Mouse (Mus musculus): ENCODE measurements at regions not wholly inside any gene's neighbourhood (a gene's known extent, or its start where the extent isn't known, plus 50 kb on each side); places are given as distances from the start of the nearest gene placed in this dataset.
"Not testable (repeated sequence)": the region's sequence is repeated elsewhere in the genome, so short reads cannot be mapped to it uniquely, and the experiment has no call there.

DNA sequence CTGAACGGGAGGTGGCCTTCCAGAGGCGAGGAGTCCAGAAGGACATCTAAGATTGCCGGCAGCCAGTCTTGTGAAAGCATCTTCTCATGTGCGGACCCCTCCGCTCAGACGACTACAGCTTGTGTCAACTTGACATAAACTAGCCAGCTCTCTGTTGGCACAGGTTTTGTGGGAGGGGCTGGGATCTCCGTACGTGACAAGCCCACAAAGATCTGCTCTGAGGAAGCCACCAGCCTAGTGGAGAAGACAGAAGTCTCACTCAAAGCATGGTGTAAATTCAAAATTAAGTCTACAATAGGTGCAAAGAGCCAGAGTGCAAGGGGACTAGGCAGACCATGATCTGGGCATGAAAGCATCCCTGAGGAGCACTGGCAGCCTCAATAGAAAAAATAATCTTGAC lies 128.4 kb upstream of the Slc38a2 start:
- no peak for DNase-seq (ENCODE audit: low spot score)

- no peak for DNase-seq (ENCODE audit: low spot score)
Observed at GRCm38 (mm10) chr15:96818435-96818834, 118.9 kb upstream of the Slc38a2 start.

DNA sequence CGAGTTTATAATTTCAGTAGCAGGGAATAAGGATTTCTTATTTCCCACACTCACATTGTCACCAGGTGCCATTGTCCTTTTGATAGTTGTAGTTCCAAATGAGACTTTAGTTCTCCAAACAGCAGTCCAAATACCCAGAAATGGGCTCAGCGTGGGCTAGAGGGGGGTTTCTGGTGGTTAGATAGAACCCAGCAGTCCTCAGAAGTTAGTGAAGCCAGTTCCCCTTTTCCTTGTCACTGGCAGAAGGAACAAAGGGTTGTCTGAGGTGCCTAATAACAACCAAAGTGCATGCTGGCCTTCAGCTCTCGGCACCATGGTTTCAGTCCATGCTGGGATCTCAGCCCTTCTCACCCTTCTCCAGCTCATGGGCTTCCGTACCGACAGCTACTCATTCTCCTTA lies 118.1 kb upstream of the Slc38a2 start:
- DNase-seq (ENCODE audit: low spot score), result no peak

DNA sequence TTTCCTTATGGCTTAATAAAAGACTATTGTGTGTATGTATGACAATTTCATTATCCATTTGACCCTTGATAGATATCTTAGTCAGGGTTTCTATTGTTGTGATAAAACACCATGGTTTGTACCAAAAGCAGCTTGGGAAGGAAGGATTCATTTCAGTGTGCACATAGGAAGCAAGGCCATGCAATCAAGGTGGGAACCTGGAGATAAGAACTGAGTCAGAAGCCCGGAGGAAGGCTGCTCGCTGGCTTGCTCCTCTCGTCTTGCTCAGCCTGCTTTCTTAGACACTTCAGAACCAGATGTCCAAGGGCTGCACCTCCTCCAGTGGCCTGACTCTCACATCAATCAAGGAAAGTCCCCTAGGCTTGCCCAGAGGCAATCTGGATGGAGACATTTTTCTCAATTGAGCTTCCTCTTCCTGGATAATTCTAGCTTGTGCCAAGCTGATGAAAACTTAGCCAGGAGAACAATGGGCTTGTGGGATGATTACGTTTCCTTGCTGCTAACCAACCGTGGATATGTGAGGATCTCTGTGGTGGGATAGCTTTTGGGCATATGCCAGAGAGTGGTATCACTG lies 117.6 kb upstream of the Slc38a2 start:
- DNase-seq (ENCODE audit: low spot score), result no peak

- DNase-seq (ENCODE audit: low spot score), result no peak
Observed at GRCm38 (mm10) chr15:96813472-96813871, 113.9 kb upstream of the Slc38a2 start.

DNA sequence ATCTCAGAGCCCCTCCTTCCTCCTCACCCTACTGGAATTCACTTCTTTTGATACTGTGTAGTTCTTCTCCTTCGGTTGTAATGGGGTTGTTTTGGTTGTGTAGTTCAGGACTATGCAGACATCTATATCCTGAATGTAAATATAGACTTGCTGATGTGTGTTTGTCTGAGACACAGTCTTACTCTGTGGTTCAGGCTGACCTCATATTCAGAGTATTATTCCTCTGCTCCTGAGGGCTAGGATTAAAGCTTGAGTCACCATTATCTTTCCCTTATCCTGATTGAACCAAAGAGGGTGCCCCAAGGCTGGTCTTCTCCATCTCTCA lies 103.2 kb upstream of the Slc38a2 start:
- no peak for DNase-seq (ENCODE audit: low spot score)

- no peak for DNase-seq (ENCODE audit: low spot score)
Observed at GRCm38 (mm10) chr15:96802034-96802728, 102.7 kb upstream of the Slc38a2 start.

- DNase-seq (ENCODE audit: low spot score), result no peak
Observed at GRCm38 (mm10) chr15:96799228-96799627, 99.7 kb upstream of the Slc38a2 start.

DNA sequence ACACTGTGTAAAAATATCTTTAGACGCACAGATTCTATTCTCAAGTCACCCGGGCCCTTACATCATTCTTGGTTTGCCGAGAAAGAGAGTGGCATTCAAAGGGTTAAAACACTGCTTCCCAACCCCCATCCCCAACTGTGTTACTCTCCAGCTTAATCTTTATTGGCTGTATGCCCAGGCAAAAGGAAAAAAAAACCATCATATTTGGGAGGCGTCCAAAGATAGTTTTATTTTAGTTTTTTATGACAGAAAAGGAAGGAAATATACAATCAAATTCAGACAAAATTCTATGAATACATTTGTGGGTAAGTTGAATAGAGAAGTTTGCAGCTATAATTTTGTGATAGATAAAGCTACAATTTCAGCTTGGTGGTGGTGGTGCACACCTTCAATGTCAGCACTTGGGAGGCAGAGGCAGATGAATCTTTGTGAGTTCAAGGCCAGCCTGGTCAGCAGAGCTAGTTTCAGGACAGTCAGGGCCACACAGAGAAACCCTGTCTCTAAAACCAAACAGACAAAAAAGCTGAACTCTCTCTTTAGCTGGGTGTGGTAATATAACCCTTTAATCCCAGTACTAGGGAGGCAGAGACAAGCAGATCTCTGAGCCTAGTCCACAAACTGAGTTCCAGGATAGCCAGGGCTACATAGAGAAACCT lies 98.2 kb upstream of the Slc38a2 start:
- no peak for DNase-seq (ENCODE audit: low spot score)

GRCm38 (mm10) chr15:96794177-96794719 lies 94.7 kb upstream of the Slc38a2 start:
- DNase-seq (ENCODE audit: low spot score), result no peak

- no peak for DNase-seq (ENCODE audit: low spot score)
Observed at GRCm38 (mm10) chr15:96793251-96793650, 93.7 kb upstream of the Slc38a2 start.

DNA sequence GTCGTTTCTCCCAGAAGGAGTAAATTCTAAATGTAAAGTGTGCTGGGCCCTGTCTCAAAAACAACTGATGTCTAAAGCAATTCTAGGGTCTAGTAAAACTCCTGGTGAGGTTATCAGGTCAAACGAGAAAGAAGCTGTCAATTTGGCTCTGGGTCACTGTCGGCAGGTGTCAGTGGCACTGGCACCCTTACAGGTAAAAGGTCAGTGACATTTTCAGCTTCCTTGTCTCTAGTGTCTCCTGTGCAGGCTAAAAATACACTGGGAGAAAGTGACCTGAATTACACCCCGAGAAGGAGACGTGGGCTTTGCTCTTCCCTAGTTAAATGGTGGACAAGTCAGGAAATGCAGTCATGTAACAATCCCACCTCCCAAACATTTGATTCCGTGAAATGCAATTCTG lies 91.8 kb upstream of the Slc38a2 start:
- DNase-seq (ENCODE audit: low spot score), result no peak

GRCm38 (mm10) chr15:96787921-96788320 lies 88.4 kb upstream of the Slc38a2 start:
- not testable (repeated sequence) for DNase-seq (ENCODE audit: low spot score)

GRCm38 (mm10) chr15:96784578-96784977 lies 85.0 kb upstream of the Slc38a2 start:
- no peak for DNase-seq (ENCODE audit: low spot score)

GRCm38 (mm10) chr15:96781560-96781959 lies 82.0 kb upstream of the Slc38a2 start:
- DNase-seq (ENCODE audit: low spot score), result no peak

DNA sequence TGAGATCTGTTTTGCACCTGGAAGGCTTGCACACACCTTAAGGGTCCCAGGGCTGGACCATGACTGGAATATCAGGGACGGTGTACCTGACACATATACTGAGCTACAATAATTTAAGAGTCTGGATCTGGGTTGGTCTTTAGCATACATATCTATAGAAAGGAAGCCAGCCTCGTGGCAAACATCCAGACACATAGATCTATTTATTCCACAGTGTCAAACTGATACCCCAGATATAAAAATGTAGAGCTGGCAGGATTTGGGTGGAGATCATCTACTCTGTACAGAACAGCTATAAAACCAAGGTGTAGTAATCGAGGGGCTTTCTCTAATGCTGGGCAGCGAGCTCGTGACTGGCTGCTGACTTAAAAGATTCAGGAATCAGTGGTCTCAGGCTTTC lies 81.1 kb upstream of the Slc38a2 start:
- no peak for DNase-seq (ENCODE audit: low spot score)

DNA sequence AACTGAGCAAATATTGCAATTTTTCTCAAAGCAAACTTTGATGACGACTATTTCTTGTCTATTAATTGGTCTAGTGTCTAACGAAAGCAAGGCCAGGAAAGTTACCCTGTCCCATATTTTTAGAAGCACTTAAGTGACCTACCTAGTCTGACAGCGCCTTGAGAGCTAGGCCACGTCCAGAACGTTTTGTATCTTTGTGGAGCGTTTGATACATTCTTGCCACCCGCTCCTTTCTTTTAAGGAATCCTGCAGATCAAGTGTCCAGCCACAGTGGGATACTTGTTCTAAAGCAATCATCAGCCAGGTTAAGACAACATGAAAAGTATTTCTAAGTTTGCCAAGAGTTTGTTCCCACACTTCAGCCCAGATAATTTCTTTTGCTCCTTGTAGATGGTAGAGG lies 79.8 kb upstream of the Slc38a2 start:
- no peak for DNase-seq (ENCODE audit: low spot score)

GRCm38 (mm10) chr15:96778321-96778926 lies 78.9 kb upstream of the Slc38a2 start:
- DNase-seq (ENCODE audit: low spot score), result no peak

GRCm38 (mm10) chr15:96776476-96777075 lies 77.0 kb upstream of the Slc38a2 start:
- no peak for DNase-seq (ENCODE audit: low spot score)

GRCm38 (mm10) chr15:96775129-96775528 lies 75.6 kb upstream of the Slc38a2 start:
- DNase-seq (ENCODE audit: low spot score), result no peak

- DNase-seq (ENCODE audit: low spot score), result no peak
Observed at GRCm38 (mm10) chr15:96774664-96775063, 75.1 kb upstream of the Slc38a2 start.

- DNase-seq (ENCODE audit: low spot score), result no peak
Observed at GRCm38 (mm10) chr15:96773656-96774055, 74.1 kb upstream of the Slc38a2 start.

- no peak for DNase-seq (ENCODE audit: low spot score)
Observed at GRCm38 (mm10) chr15:96772701-96773100, 73.2 kb upstream of the Slc38a2 start.

Data from ovary, postnatal 10 days (tissue).